Mouse (Mus musculus): ENCODE results near the gene Slc38a4. TPM values are rescaled to one million over a fixed set of nuclear protein-coding genes. Genes with fewer than 3 reads are reported as not detected.

Slc38a4 gene
- polyA plus RNA-seq (2017; shearing (Covaris generic)) = not detected

DNA sequence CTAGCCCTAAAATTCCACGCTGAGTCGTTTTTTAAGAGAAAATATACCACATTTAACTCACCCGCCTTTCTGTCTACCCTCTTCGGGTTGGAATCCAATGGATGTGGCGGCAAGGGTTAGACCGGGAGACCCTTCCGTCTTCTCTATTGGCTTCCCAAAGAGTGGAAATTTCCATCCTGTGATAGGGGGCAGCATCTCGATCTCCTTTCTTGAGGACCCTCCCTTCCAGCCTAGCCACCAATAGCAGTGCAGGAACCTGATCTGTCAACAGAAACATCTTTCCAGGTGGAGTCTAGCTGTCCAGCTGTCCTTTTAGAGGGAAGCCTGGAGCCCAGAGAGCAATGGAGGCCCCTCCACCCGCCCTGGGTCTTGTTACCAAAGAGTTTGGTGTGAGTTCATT, at the start of gene Slc38a4:
Gene Slc38a4, minus strand, starts transcription at position 163 of the 400 bp plus-strand sequence.

Other genes with a start within 250 kb of the Slc38a4 start
- gene Pced1b, start 191.2 kb upstream of the Slc38a4 start, polyA plus RNA-seq (2017; shearing (Covaris generic)) = 43.7 TPM
- gene Amigo2, start 191.3 kb upstream of the Slc38a4 start, polyA plus RNA-seq (2017; shearing (Covaris generic)) = 0.87 TPM